Mouse (Mus musculus): ENCODE data around the gene Rev3l. TPM values are rescaled to one million over a fixed set of nuclear protein-coding genes. Genes with fewer than 3 reads are reported as not detected.

Rev3l gene
- total RNA-seq (2023), result 71.5 TPM

DNA sequence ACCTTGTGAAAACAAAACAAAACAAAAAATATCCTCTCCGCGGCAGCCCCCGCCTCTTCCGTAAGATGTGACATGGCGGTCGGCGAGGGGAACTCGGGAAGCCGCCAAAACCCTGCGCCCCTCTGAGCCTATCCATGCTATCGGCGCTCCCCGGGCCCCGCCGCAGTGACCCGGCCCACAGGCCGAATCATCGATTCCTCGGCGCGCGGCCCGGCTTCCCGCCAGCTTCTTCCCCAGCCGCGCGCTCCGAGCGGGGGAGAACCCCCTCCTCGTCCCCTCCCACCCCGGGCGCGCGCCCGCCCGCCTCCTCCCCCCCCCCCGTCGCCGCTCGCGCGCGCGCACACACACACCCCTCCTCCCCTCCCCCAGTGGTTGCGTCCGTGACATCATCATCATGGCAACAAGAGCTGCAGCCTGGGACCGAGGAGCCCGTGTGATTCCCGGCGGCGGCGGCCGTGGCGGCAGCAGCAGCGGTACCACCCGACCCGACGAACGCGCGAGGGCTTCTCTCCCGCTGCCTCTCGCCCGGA lies at the start of gene Rev3l:
Gene Rev3l (plus strand): TSS at position 383 of the 530 bp plus-strand sequence.

DNA sequence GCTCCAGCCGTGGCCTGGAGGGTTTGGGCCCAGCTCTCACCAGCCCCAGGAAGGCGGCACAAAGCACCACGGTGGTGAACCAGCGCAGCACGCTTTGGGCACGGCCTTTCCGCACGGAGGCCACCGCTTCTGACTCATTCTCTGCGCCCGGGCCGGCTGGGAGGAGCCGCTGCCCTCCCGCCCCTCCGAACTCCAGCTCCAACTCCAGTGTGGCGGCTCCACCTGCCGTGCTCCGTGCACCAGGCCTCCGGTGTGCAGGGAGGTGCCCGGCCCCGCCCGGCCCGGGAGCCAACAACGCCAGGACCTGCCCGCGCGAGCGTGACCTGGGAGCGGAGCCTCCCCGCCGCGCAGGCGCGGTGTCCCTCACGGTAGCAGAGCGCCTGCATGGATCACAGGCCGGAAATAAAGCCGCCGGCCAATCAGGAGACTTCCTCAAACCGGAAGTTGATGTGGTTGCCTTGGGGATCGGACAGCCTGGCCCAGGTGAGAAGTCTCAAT lies 167.0 kb downstream of the Rev3l start, which contains the start of gene Mfsd4b4:
Gene Mfsd4b4 (minus strand): TSS at position 365 of the 498 bp plus-strand sequence.

Other genes with a start within 250 kb of the Rev3l start
- 88.6 TPM for gene Traf3ip2, start 119.2 kb upstream of the Rev3l start, total RNA-seq (2023)
- gene Mfsd4b4, start 167.1 kb downstream of the Rev3l start, total RNA-seq (2023), result 4.9 TPM
- gene Mfsd4b2, start 194.8 kb downstream of the Rev3l start, total RNA-seq (2023), result not detected
- 0.94 TPM for gene Mfsd4b3, start 228.0 kb downstream of the Rev3l start, total RNA-seq (2023)

Data from CD4-positive naive resting alpha-beta T cell, adult 76 days (primary cell).